Mouse (Mus musculus): ENCODE measurements around the gene Josd1. TPM values are rescaled to one million over a fixed set of nuclear protein-coding genes. Genes with fewer than 3 reads are reported as not detected.

Gene Josd1
- total RNA-seq (2023): 24.1 and 31.5 TPM in 2 replicates

DNA sequence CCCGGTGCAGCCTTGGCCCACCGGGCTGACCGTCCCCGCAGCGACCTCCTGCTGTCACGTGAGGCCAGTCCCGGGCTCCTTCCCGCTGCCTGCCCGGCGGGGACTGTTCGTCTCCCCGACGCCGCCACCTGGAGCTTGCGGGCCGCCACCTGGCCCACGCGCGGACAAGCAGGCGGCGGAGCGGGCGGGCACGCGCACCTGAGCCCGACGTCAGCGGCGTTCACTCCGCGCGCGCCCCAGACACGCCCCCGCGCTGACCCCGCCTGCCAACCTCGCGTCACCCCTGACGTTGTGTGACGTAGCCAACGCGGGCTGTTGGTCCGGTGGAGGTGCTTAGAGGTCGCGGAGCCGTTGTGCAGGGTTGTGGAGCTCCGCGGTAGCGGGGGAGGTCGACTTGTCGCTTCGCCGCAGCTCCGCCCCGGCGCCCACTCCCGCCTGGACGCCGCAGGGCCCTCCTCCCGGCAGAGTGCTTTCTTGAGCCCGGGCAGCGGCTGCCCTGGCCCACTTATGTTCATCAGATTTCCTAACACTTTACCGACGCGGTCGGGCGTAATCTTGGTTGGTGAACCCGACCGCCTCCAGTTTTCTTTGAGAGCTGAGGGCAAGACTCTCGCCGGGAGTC, at the start of gene Josd1:
Gene Josd1 (minus strand): TSS at position 274 of the 622 bp plus-strand sequence.

DNA sequence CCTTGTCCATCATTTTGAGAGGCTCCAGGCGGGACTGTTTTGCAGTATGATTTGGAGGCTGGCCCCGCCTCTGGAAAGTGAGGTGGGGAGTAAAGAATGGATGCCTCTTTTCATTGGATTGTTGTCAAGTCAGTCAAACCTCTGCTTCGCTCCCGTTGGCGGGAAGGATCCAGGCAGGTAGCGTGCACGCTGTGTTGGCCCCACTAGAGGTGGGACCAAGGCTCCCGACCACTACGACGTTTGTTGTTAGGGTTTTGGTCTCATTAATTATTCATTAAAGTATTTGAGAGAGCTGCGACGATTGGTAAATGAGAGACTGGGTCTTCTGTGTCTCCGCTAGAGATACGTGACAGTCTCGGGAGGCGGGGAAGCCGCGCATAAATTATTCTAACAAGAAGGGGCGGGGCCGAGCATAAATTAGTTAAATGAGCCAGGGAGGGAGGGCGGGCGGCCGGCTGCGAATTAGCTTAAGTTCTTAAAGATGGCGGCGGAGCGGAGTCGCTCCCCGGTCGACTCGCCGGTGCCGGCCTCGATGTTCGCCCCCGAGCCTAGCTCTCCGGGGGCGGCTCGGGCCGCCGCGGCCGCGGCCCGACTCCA, 2.8 kb upstream of the Josd1 start, which contains the start of gene Gtpbp1:
Gene Gtpbp1 (plus strand): TSS at position 420 of the 597 bp plus-strand sequence.

DNA sequence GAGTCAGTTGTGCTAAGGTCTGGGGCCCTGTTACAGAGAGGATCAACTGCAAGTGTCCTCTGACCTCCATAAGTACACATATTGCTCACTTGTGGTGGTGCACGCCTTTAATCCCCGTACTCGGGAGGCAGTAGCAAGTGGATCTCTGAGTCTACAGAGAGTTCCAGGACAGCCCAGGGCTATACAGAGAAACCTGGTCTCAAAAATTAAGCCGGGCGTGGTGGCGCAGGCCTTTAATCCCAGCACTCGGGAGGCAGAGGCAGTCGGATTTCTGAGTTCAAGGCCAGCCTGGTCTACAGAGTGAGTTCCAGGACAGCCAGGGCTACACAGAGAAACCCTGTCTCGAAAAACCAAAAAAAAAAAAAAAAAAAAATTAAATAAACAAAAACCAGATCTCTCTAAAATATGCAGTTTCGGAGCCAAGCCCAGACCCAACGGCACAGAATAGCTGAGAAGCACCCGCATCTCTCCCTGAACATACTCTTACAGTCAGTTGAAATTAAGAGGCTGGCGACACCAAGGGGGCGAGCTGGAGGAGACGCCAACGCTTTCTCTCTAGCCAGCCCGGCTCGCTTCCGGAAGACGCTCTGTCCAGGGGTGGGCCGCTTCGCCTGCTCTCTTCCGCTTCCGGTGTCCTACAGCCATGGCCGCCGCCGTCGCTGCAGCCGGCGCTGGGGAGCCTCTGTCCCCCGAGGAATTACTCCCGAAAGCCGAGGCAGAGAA, 17.3 kb downstream of the Josd1 start, which contains the start of gene Tomm22:
Gene Tomm22 (plus strand): TSS at position 613 of the 723 bp plus-strand sequence.

DNA sequence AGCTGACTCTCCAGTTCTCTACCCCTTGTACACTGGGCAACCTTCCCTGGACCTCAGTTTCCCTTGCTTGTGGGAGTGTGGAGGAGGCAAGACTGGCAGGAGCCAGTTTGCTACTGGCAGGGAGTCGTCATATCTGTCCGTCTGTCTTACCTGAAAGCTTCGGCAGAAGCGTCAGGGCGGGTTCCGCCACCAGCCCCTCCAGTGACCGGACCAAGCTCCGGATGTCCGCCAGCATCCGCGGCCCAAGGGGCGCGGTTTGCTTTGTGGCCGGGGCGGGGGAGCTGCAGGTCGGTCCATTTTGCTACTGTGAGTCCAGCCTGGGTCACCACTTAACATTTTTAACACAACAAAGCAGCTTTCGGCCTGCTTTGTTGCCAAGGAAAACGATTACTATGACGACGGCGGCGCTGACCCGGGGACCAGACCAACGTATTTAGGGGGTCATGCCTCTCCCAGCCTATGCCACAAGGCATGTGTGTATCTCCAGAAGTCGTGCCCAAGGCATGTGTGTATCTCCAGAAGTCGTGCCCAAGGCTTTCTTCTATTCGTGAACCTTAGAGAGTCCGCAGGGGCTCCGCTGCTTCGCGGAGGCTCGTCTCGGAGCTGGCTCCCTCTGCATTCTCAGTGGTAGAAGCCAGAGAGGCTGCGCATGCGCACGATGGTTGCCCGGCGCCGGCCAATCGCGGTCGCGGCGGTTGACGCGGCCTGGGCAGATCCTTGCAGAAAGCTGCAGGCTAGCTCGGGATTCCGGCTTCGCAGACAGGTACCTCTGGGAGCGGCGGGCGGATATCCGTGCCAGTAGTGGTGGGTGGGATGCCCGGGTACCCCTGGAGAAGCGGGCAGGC, 29.0 kb downstream of the Josd1 start, which contains the start of the genes Fam227a and Cby1:
Gene Fam227a (minus strand): TSS at position 426 of the 845 bp plus-strand sequence.
Gene Cby1 (plus strand): TSS at position 669 of the 845 bp plus-strand sequence.

Other genes with a start within 250 kb of the Josd1 start
- 139 and 150 TPM in 2 replicates for gene Csnk1e, start 232.4 kb downstream of the Josd1 start, total RNA-seq (2023)
- gene Kcnj4, start 182.7 kb downstream of the Josd1 start, total RNA-seq (2023): not detected in 2 replicates
- 0.36 and 0.66 TPM in 2 replicates for gene Kdelr3, start 171.5 kb downstream of the Josd1 start, total RNA-seq (2023)
- gene Ddx17, start 141.2 kb downstream of the Josd1 start, total RNA-seq (2023): 180 and 232 TPM in 2 replicates
- gene Dmc1, start 82.8 kb downstream of the Josd1 start, total RNA-seq (2023): 0.93 and 1.1 TPM in 2 replicates
- gene Fam227a, start 29.0 kb downstream of the Josd1 start, total RNA-seq (2023): 2.2 and 3.6 TPM in 2 replicates
- 18.5 and 21.2 TPM in 2 replicates for gene Cby1, start 28.7 kb downstream of the Josd1 start, total RNA-seq (2023)
- 98.8 and 117 TPM in 2 replicates for gene Tomm22, start 17.1 kb downstream of the Josd1 start, total RNA-seq (2023)
- 95.9 and 107 TPM in 2 replicates for gene Gtpbp1, start 2.9 kb upstream of the Josd1 start, total RNA-seq (2023)
- gene Sun2, start 54.6 kb upstream of the Josd1 start, total RNA-seq (2023): 664 and 823 TPM in 2 replicates
- 8.1 and 8.8 TPM in 2 replicates for gene Dnal4, start 89.9 kb upstream of the Josd1 start, total RNA-seq (2023)
- gene Nptxr, start 116.8 kb upstream of the Josd1 start, total RNA-seq (2023): 0.09 and 0.25 TPM in 2 replicates
- gene Npcd, start 146.3 kb upstream of the Josd1 start, total RNA-seq (2023): not detected in 2 replicates
- 2.2 and 2.3 TPM in 2 replicates for gene Cbx6, start 146.8 kb upstream of the Josd1 start, total RNA-seq (2023)
- gene Apobec3, start 203.7 kb upstream of the Josd1 start, total RNA-seq (2023): 41.0 and 57.2 TPM in 2 replicates